Mouse (Mus musculus): ENCODE results near the gene Rgs9bp.

- TF ChIP-seq CTCF (IDR thresholded peaks at IDR 0.05; ENCODE audit: low read depth, low read length) (no peak), EP300 (IDR thresholded peaks at IDR 0.05; ENCODE audit: insufficient read depth, low read depth, low read length) (no peak), POLR2A (IDR thresholded peaks at IDR 0.05; ENCODE audit: insufficient read depth, low read length) (no peak)
Observed at GRCm38 (mm10) chr7:35586906-35587445, 1.6 kb upstream of the Rgs9bp start.

Data from ES-Bruce4 (cell line).